Mouse (Mus musculus): Measurements from ENCODE around the gene Rab4b. TPM values are rescaled to one million over a fixed set of nuclear protein-coding genes. Genes with fewer than 3 reads are reported as not detected.

The Rab4b gene
- polyA plus RNA-seq, 1 experiment, result 77.3 TPM

DNA sequence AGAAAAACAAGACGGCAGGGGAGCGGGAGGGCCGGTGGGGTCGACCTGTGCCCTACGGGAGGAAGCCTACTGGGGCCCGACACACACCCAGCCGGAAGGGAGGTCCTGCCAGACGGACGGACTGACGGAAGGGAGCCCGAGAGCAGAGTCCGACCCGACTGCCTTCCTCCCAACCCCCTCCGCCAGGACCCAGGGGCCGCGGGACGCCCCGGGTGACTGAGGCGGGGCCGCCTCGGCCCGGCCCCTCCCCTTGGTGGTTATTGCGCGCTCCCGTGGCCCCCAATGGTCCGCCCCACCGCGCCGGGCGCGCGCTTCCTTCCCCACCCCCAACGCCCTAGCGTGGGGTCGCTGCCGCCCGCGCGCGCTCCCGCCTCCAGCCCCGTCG, 12.5 kb downstream of the Rab4b start:
- TF ChIP-seq POLR2A (IDR thresholded peaks at IDR 0.05; ENCODE audit: low read depth, low read length), result peak; percentile 50; the same call in 1 of the 2 replicates
- TF ChIP-seq CTCF (IDR thresholded peaks at IDR 0.05; ENCODE audit: extremely low read depth, insufficient read length, insufficient replicate concordance, low read depth, low read length), result no peak
- Histone ChIP-seq H3K4me1 (ENCODE audit: control insufficient read depth, insufficient read depth, insufficient read length, low read length) (peaks cover 28% of the 10 kb centered on the region), H3K27ac (ENCODE audit: insufficient read depth, low read depth, low read length) (peak overlapping the region; percentile 93), H3K36me3 (ENCODE audit: control insufficient read depth, insufficient read depth, low read length) (peaks cover 4% of the 10 kb centered on the region; the same call in 1 of the 2 replicates), H3K4me3 (ENCODE audit: low read depth, low read length) (peak overlapping the region; percentile 81), H3K27me3 (ENCODE audit: control insufficient read depth, insufficient read depth, low read length) (no peaks in the 10 kb centered on the region)
- WGBS, result 0% methylated on average over 43 of the region's 43 CpGs

DNA sequence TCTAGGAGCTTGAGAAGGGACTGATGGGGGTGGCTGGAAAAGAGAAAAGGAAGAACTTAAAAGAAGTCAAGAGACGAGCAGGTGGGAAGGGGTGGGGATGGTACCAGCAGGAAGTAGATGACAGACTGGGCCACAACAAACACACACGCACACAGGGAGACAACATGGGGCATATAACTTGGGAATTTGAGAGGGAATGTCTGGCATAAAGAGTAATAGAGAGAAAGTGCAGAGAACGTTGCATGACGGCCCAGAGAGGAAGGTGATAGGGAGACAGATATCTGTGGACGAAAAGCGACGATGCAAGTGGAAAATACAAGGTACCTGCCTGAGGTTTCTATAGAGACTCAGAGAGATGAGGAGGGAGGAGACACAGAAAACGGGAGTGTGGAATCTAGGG, 13.0 kb downstream of the Rab4b start:
- TF ChIP-seq POLR2A (IDR thresholded peaks at IDR 0.05; ENCODE audit: low read depth, low read length), result no peak
- no peak for TF ChIP-seq CTCF (IDR thresholded peaks at IDR 0.05; ENCODE audit: extremely low read depth, insufficient read length, insufficient replicate concordance, low read depth, low read length)
- 1% methylated on average over 8 of the region's 8 CpGs for WGBS
- Histone ChIP-seq H3K4me1 (ENCODE audit: control insufficient read depth, insufficient read depth, insufficient read length, low read length) (peaks cover 31% of the 10 kb centered on the region), H3K27me3 (ENCODE audit: control insufficient read depth, insufficient read depth, low read length) (no peaks in the 10 kb centered on the region), H3K4me3 (ENCODE audit: low read depth, low read length) (peak overlapping the region; percentile 81), H3K27ac (ENCODE audit: insufficient read depth, low read depth, low read length) (peak overlapping the region; percentile 93), H3K36me3 (ENCODE audit: control insufficient read depth, insufficient read depth, low read length) (peaks cover 2% of the 10 kb centered on the region; the same call in 1 of the 2 replicates)

- WGBS, result 52% methylated on average over 23 of the region's 23 CpGs
- no peaks in the 10 kb centered on the region; the same call in 1 of the 2 replicates for H3K36me3 ChIP-seq (ENCODE audit: control insufficient read depth, insufficient read depth, low read length)
- H3K4me1 ChIP-seq (ENCODE audit: control insufficient read depth, insufficient read depth, insufficient read length, low read length), result peaks cover 35% of the 10 kb centered on the region
- TF ChIP-seq CTCF (IDR thresholded peaks at IDR 0.05; ENCODE audit: extremely low read depth, insufficient read length, insufficient replicate concordance, low read depth, low read length) (no peak), POLR2A (IDR thresholded peaks at IDR 0.05; ENCODE audit: low read depth, low read length) (no peak)
- H3K4me3 ChIP-seq (ENCODE audit: low read depth, low read length), result peak overlapping the region; percentile 81
- no peaks in the 10 kb centered on the region for H3K27me3 ChIP-seq (ENCODE audit: control insufficient read depth, insufficient read depth, low read length)
- peak overlapping the region; percentile 93; the same call in 1 of the 2 replicates for H3K27ac ChIP-seq (ENCODE audit: insufficient read depth, low read depth, low read length)
These were observed 13.6 kb downstream of the Rab4b start for GRCm38 (mm10) chr7:27165007-27165655.

GRCm38 (mm10) chr7:27164112-27164947, 14.4 kb downstream of the Rab4b start:
- H3K27ac ChIP-seq (ENCODE audit: insufficient read depth, low read depth, low read length), result no peak overlapping the region
- no peaks in the 10 kb centered on the region for H3K27me3 ChIP-seq (ENCODE audit: control insufficient read depth, insufficient read depth, low read length)
- H3K36me3 ChIP-seq (ENCODE audit: control insufficient read depth, insufficient read depth, low read length), result peaks cover 4% of the 10 kb centered on the region; the same call in 1 of the 2 replicates
- H3K4me1 ChIP-seq (ENCODE audit: control insufficient read depth, insufficient read depth, insufficient read length, low read length), result peaks cover 37% of the 10 kb centered on the region
- TF ChIP-seq CTCF (IDR thresholded peaks at IDR 0.05; ENCODE audit: extremely low read depth, insufficient read length, insufficient replicate concordance, low read depth, low read length) (no peak), POLR2A (IDR thresholded peaks at IDR 0.05; ENCODE audit: low read depth, low read length) (no peak)
- WGBS, result 85% methylated on average over 33 of the region's 33 CpGs
- no peak overlapping the region for H3K4me3 ChIP-seq (ENCODE audit: low read depth, low read length)

GRCm38 (mm10) chr7:27163450-27163805, 15.3 kb downstream of the Rab4b start:
- Histone ChIP-seq H3K27ac (ENCODE audit: insufficient read depth, low read depth, low read length) (no peak overlapping the region), H3K36me3 (ENCODE audit: control insufficient read depth, insufficient read depth, low read length) (peaks cover 12% of the 10 kb centered on the region), H3K4me3 (ENCODE audit: low read depth, low read length) (no peak overlapping the region), H3K27me3 (ENCODE audit: control insufficient read depth, insufficient read depth, low read length) (no peaks in the 10 kb centered on the region), H3K4me1 (ENCODE audit: control insufficient read depth, insufficient read depth, insufficient read length, low read length) (peaks cover 37% of the 10 kb centered on the region)
- 70% methylated on average over 5 of the region's 5 CpGs for WGBS
- TF ChIP-seq CTCF (IDR thresholded peaks at IDR 0.05; ENCODE audit: extremely low read depth, insufficient read length, insufficient replicate concordance, low read depth, low read length) (no peak), POLR2A (IDR thresholded peaks at IDR 0.05; ENCODE audit: low read depth, low read length) (no peak)

- H3K27ac ChIP-seq (ENCODE audit: insufficient read depth, low read depth, low read length), result no peak overlapping the region
- H3K4me1 ChIP-seq (ENCODE audit: control insufficient read depth, insufficient read depth, insufficient read length, low read length), result peaks cover 37% of the 10 kb centered on the region
- no peak overlapping the region for H3K4me3 ChIP-seq (ENCODE audit: low read depth, low read length)
- H3K27me3 ChIP-seq (ENCODE audit: control insufficient read depth, insufficient read depth, low read length), result no peaks in the 10 kb centered on the region
- WGBS, result 70% methylated on average over 5 of the region's 5 CpGs
- TF ChIP-seq CTCF (IDR thresholded peaks at IDR 0.05; ENCODE audit: extremely low read depth, insufficient read length, insufficient replicate concordance, low read depth, low read length), result no peak
- H3K36me3 ChIP-seq (ENCODE audit: control insufficient read depth, insufficient read depth, low read length), result peaks cover 17% of the 10 kb centered on the region
These were observed 15.8 kb downstream of the Rab4b start for GRCm38 (mm10) chr7:27162780-27163449.

GRCm38 (mm10) chr7:27161744-27162143, 17.0 kb downstream of the Rab4b start:
- 70% methylated on average over 4 of the region's 4 CpGs for WGBS
- Histone ChIP-seq H3K4me3 (ENCODE audit: low read depth, low read length) (no peak overlapping the region), H3K36me3 (ENCODE audit: control insufficient read depth, insufficient read depth, low read length) (peaks cover 24% of the 10 kb centered on the region), H3K27me3 (ENCODE audit: control insufficient read depth, insufficient read depth, low read length) (no peaks in the 10 kb centered on the region), H3K27ac (ENCODE audit: insufficient read depth, low read depth, low read length) (no peak overlapping the region), H3K4me1 (ENCODE audit: control insufficient read depth, insufficient read depth, insufficient read length, low read length) (peaks cover 32% of the 10 kb centered on the region)
- TF ChIP-seq CTCF (IDR thresholded peaks at IDR 0.05; ENCODE audit: extremely low read depth, insufficient read length, insufficient replicate concordance, low read depth, low read length) (no peak), POLR2A (IDR thresholded peaks at IDR 0.05; ENCODE audit: low read depth, low read length) (no peak)
